9 mouse cellular contexts compared by ENCODE assay signal in the genomic region with DNA sequence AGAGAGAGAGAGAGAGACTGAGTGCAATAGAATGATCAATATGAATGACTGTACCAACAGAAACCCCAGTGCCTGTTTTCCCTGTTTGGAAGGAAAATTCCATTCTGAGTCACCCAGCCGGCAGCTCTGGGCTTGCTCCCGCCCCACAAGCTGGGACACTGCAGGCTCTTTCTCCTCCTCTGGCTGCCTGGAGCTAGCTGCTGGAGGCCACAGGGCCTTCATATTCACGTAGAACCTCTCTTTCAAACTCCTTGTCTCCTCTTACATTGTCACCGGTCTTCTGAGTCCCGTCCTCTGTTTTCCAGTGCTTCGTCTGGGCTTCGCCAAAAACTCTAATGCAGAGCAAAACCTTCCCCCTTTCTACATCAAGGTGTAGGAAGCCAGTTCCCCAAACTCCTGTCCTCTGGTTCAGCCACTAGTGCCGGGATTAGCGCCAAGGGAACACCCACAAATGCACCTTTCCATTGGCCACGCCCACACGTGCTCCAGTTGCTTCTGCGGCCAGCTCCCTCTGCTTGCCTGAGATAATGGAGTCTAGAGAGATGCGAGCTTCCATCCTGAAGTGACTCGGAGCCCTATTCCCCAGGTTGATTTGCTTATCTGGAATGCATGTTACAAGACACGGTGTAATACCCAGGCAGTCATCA.
A peak's percentile ranks its signal among the peaks of the same experiment; 100 is the strongest.
DNase-seq lines count a peak whose midpoint lies in the region; ATAC-seq lines count a peak whose summit lies in the region.
"Had no signal": no experiment of that assay in that cellular context is flagged by ENCODE, and none has a peak within 500 bp of the region (broad histone marks: within the 10 kb centered on the region; RNA-seq: fewer than 3 reads in every experiment).

No protein-coding gene starts in this region.

- no peaks in the 10 kb centered on the region for H3K4me1 ChIP-seq in embryonic facial prominence, embryonic 11.5 days (ENCODE audit: control insufficient read depth, insufficient read depth, low read length)

- H3K27ac ChIP-seq in embryonic facial prominence, embryonic 11.5 days (replicated peaks; ENCODE audit: low read depth, low read length), result no peak overlapping the region

- H3K36me3 ChIP-seq in embryonic facial prominence, embryonic 11.5 days (replicated peaks; ENCODE audit: control insufficient read depth, insufficient read depth, low read depth, low read length), result no peaks in the 10 kb centered on the region
- H3K36me3 ChIP-seq: G1E had no signal

- ATAC-seq in frontal cortex, adult (ENCODE audit: low TSS enrichment), result peak; percentile 91
- ATAC-seq in embryonic facial prominence, embryonic 11.5 days (replicated peaks; ENCODE audit: insufficient number of reproducible peaks, low FRiP score, low TSS enrichment, low read depth), result no peak
- ATAC-seq in megakaryocyte-erythroid progenitor cell, adult 5-6 weeks (replicated peaks; ENCODE audit: low FRiP score, low TSS enrichment, poor library complexity, severe bottlenecking), result no peak

- no peaks in the 10 kb centered on the region for H3K9me3 ChIP-seq in embryonic facial prominence, embryonic 11.5 days (replicated peaks; ENCODE audit: control insufficient read depth, low read length)

- peak overlapping the region; percentile 23; the same call in 1 of the 2 replicates for H3K4me2 ChIP-seq in embryonic facial prominence, embryonic 11.5 days (ENCODE audit: low read depth, low read length)

- no peak overlapping the region for H3K9ac ChIP-seq in embryonic facial prominence, embryonic 11.5 days (replicated peaks; ENCODE audit: low read length)

- H3K27me3 ChIP-seq in embryonic facial prominence, embryonic 11.5 days (ENCODE audit: control insufficient read depth, insufficient read depth, low read length), result no peaks in the 10 kb centered on the region

- H3K4me3 ChIP-seq in embryonic facial prominence, embryonic 11.5 days (ENCODE audit: low read depth, low read length), result no peak overlapping the region

- DNase-seq in frontal cortex, postnatal 25 days (ENCODE audit: low spot score in 2 of 2), result no peak
- DNase-seq in ovary, postnatal 36 days (ENCODE audit: low spot score), result peak; percentile 35
- no peak for DNase-seq in ovary, adult 18-20 months (ENCODE audit: low spot score)
- DNase-seq in embryonic facial prominence, embryonic 11.5 days (ENCODE audit: low spot score), result peak; percentile 42
- DNase-seq in kidney, postnatal 25 days, result peak; percentile 71 to 73
- DNase-seq in lung, postnatal 25 days (ENCODE audit: low spot score), result peak; percentile 35

- 12% methylated on average over 15 of the region's 15 CpGs for WGBS in embryonic facial prominence, embryonic 11.5 days

Comparison
In these comparisons a context has a peak if more than half of its experiments do, and no peak if none do; other contexts are left out.
1. DNase-seq: peak in ovary, postnatal 36 days (single experiment), embryonic facial prominence, embryonic 11.5 days (single experiment), kidney, postnatal 25 days (2 of 2) and lung, postnatal 25 days (single experiment); none in frontal cortex, postnatal 25 days (0 of 2) and ovary, adult 18-20 months (single experiment).